Mouse (Mus musculus): ENCODE results near the gene Adgrv1. TPM values are rescaled to one million over a fixed set of nuclear protein-coding genes. Genes with fewer than 3 reads are reported as not detected.

Gene Adgrv1
- polyA plus RNA-seq, 1 experiment = 11.3 TPM

- Histone ChIP-seq H3K4me3 (ENCODE audit: low read depth, low read length) (no peak overlapping the region), H3K9me3 (replicated peaks; ENCODE audit: control insufficient read depth, insufficient read depth, low read length, poor library complexity, severe bottlenecking) (peaks cover 9% of the 10 kb centered on the region; the same call in 1 of the 2 replicates), H3K4me1 (ENCODE audit: control insufficient read depth, insufficient read depth, low read length) (no peaks in the 10 kb centered on the region), H3K36me3 (ENCODE audit: control insufficient read depth, insufficient read depth, low read length, poor library complexity, severe bottlenecking) (no peaks in the 10 kb centered on the region), H3K27me3 (ENCODE audit: control insufficient read depth, insufficient read depth, low read length, poor library complexity, severe bottlenecking) (no peaks in the 10 kb centered on the region), H3K27ac (ENCODE audit: insufficient read depth, low read length) (no peak overlapping the region), H3K9ac (ENCODE audit: low read depth, poor library complexity, severe bottlenecking) (no peak overlapping the region)
- TF ChIP-seq POLR2A (IDR thresholded peaks at IDR 0.05; ENCODE audit: insufficient read depth, low read length) (no peak), CTCF (IDR thresholded peaks at IDR 0.05; ENCODE audit: low read depth, low read length) (no peak), EP300 (IDR thresholded peaks at IDR 0.05; ENCODE audit: insufficient read depth, low read depth, low read length) (no peak)
These were observed 542.7 kb downstream of the Adgrv1 start for GRCm38 (mm10) chr13:81090051-81090836.

- peaks cover 15% of the 10 kb centered on the region for H3K9me3 ChIP-seq (replicated peaks; ENCODE audit: control insufficient read depth, insufficient read depth, low read length, poor library complexity, severe bottlenecking)
- H3K36me3 ChIP-seq (ENCODE audit: control insufficient read depth, insufficient read depth, low read length, poor library complexity, severe bottlenecking) = no peaks in the 10 kb centered on the region
- TF ChIP-seq POLR2A (IDR thresholded peaks at IDR 0.05; ENCODE audit: insufficient read depth, low read length) (no peak), CTCF (IDR thresholded peaks at IDR 0.05; ENCODE audit: low read depth, low read length) (no peak), EP300 (IDR thresholded peaks at IDR 0.05; ENCODE audit: insufficient read depth, low read depth, low read length) (no peak)
- no peaks in the 10 kb centered on the region for H3K27me3 ChIP-seq (ENCODE audit: control insufficient read depth, insufficient read depth, low read length, poor library complexity, severe bottlenecking)
- H3K4me1 ChIP-seq (ENCODE audit: control insufficient read depth, insufficient read depth, low read length) = no peaks in the 10 kb centered on the region
- H3K27ac ChIP-seq (ENCODE audit: insufficient read depth, low read length) = no peak overlapping the region
- H3K9ac ChIP-seq (ENCODE audit: low read depth, poor library complexity, severe bottlenecking) = no peak overlapping the region
- H3K4me3 ChIP-seq (ENCODE audit: low read depth, low read length) = no peak overlapping the region
These were observed 545.8 kb downstream of the Adgrv1 start for GRCm38 (mm10) chr13:81086969-81087682.

- no peaks in the 10 kb centered on the region for H3K36me3 ChIP-seq (ENCODE audit: control insufficient read depth, insufficient read depth, low read length, poor library complexity, severe bottlenecking)
- no peak overlapping the region for H3K27ac ChIP-seq (ENCODE audit: insufficient read depth, low read length)
- H3K9ac ChIP-seq (ENCODE audit: low read depth, poor library complexity, severe bottlenecking) = no peak overlapping the region
- H3K4me3 ChIP-seq (ENCODE audit: low read depth, low read length) = no peak overlapping the region
- TF ChIP-seq EP300 (IDR thresholded peaks at IDR 0.05; ENCODE audit: insufficient read depth, low read depth, low read length) = no peak
- no peak for TF ChIP-seq CTCF (IDR thresholded peaks at IDR 0.05; ENCODE audit: low read depth, low read length)
- no peak for TF ChIP-seq POLR2A (IDR thresholded peaks at IDR 0.05; ENCODE audit: insufficient read depth, low read length)
- no peaks in the 10 kb centered on the region for H3K27me3 ChIP-seq (ENCODE audit: control insufficient read depth, insufficient read depth, low read length, poor library complexity, severe bottlenecking)
- peaks cover 39% of the 10 kb centered on the region for H3K9me3 ChIP-seq (replicated peaks; ENCODE audit: control insufficient read depth, insufficient read depth, low read length, poor library complexity, severe bottlenecking)
- H3K4me1 ChIP-seq (ENCODE audit: control insufficient read depth, insufficient read depth, low read length) = no peaks in the 10 kb centered on the region
These were observed 560.7 kb downstream of the Adgrv1 start for GRCm38 (mm10) chr13:81072214-81072613.

GRCm38 (mm10) chr13:81051448-81051847 lies 581.5 kb downstream of the Adgrv1 start:
- TF ChIP-seq EP300 (IDR thresholded peaks at IDR 0.05; ENCODE audit: insufficient read depth, low read depth, low read length) (no peak), CTCF (IDR thresholded peaks at IDR 0.05; ENCODE audit: low read depth, low read length) (no peak), POLR2A (IDR thresholded peaks at IDR 0.05; ENCODE audit: insufficient read depth, low read length) (no peak)
- Histone ChIP-seq H3K36me3 (ENCODE audit: control insufficient read depth, insufficient read depth, low read length, poor library complexity, severe bottlenecking) (no peaks in the 10 kb centered on the region), H3K9me3 (replicated peaks; ENCODE audit: control insufficient read depth, insufficient read depth, low read length, poor library complexity, severe bottlenecking) (0 out of 2 replicates have a peak, but pooled peaks cover 3% of the 10 kb centered on the region), H3K4me1 (ENCODE audit: control insufficient read depth, insufficient read depth, low read length) (no peaks in the 10 kb centered on the region), H3K27ac (ENCODE audit: insufficient read depth, low read length) (no peak overlapping the region), H3K27me3 (ENCODE audit: control insufficient read depth, insufficient read depth, low read length, poor library complexity, severe bottlenecking) (no peaks in the 10 kb centered on the region), H3K4me3 (ENCODE audit: low read depth, low read length) (no peak overlapping the region), H3K9ac (ENCODE audit: low read depth, poor library complexity, severe bottlenecking) (no peak overlapping the region)

- TF ChIP-seq CTCF (IDR thresholded peaks at IDR 0.05; ENCODE audit: low read depth, low read length) (no peak), POLR2A (IDR thresholded peaks at IDR 0.05; ENCODE audit: insufficient read depth, low read length) (no peak), EP300 (IDR thresholded peaks at IDR 0.05; ENCODE audit: insufficient read depth, low read depth, low read length) (no peak)
- no peak overlapping the region for H3K27ac ChIP-seq (ENCODE audit: insufficient read depth, low read length)
- H3K4me1 ChIP-seq (ENCODE audit: control insufficient read depth, insufficient read depth, low read length) = no peaks in the 10 kb centered on the region
- no peak overlapping the region for H3K9ac ChIP-seq (ENCODE audit: low read depth, poor library complexity, severe bottlenecking)
- no peaks in the 10 kb centered on the region for H3K9me3 ChIP-seq (replicated peaks; ENCODE audit: control insufficient read depth, insufficient read depth, low read length, poor library complexity, severe bottlenecking)
- H3K4me3 ChIP-seq (ENCODE audit: low read depth, low read length) = no peak overlapping the region
- H3K27me3 ChIP-seq (ENCODE audit: control insufficient read depth, insufficient read depth, low read length, poor library complexity, severe bottlenecking) = no peaks in the 10 kb centered on the region
- H3K36me3 ChIP-seq (ENCODE audit: control insufficient read depth, insufficient read depth, low read length, poor library complexity, severe bottlenecking) = no peaks in the 10 kb centered on the region
These were observed 582.0 kb downstream of the Adgrv1 start for GRCm38 (mm10) chr13:81050911-81051310.

- Histone ChIP-seq H3K27ac (ENCODE audit: insufficient read depth, low read length) (no peak overlapping the region), H3K9ac (ENCODE audit: low read depth, poor library complexity, severe bottlenecking) (no peak overlapping the region), H3K4me1 (ENCODE audit: control insufficient read depth, insufficient read depth, low read length) (no peaks in the 10 kb centered on the region), H3K4me3 (ENCODE audit: low read depth, low read length) (no peak overlapping the region), H3K27me3 (ENCODE audit: control insufficient read depth, insufficient read depth, low read length, poor library complexity, severe bottlenecking) (no peaks in the 10 kb centered on the region), H3K9me3 (replicated peaks; ENCODE audit: control insufficient read depth, insufficient read depth, low read length, poor library complexity, severe bottlenecking) (no peaks in the 10 kb centered on the region), H3K36me3 (ENCODE audit: control insufficient read depth, insufficient read depth, low read length, poor library complexity, severe bottlenecking) (no peaks in the 10 kb centered on the region)
- TF ChIP-seq EP300 (IDR thresholded peaks at IDR 0.05; ENCODE audit: insufficient read depth, low read depth, low read length) (no peak), POLR2A (IDR thresholded peaks at IDR 0.05; ENCODE audit: insufficient read depth, low read length) (no peak), CTCF (IDR thresholded peaks at IDR 0.05; ENCODE audit: low read depth, low read length) (no peak)
These were observed 587.6 kb downstream of the Adgrv1 start for GRCm38 (mm10) chr13:81045345-81045744.

Other genes starting within 250 kb of the Adgrv1 start
- 21.0 and 28.7 TPM in 2 replicates for gene Lysmd3, start 24.5 kb upstream of the Adgrv1 start, polyA plus RNA-seq (2011; ENCODE audit: insufficient read depth, insufficient read length, low read depth, missing spikeins)
- 60.2 and 61.9 TPM in 2 replicates for gene Polr3g, start 77.9 kb upstream of the Adgrv1 start, polyA plus RNA-seq (2011; ENCODE audit: insufficient read depth, insufficient read length, low read depth, missing spikeins)
- gene Mblac2, start 78.2 kb upstream of the Adgrv1 start, polyA plus RNA-seq (2011; ENCODE audit: insufficient read depth, insufficient read length, low read depth, missing spikeins) = 2.3 and 2.6 TPM in 2 replicates
- gene Cetn3, start 149.9 kb upstream of the Adgrv1 start, polyA plus RNA-seq (2011; ENCODE audit: insufficient read depth, insufficient read length, low read depth, missing spikeins) = 180 and 198 TPM in 2 replicates

Measured in ES-Bruce4 (cell line).